Mouse (Mus musculus) embryo, embryonic 9.5 days (tissue): ENCODE data around the gene Wnk2.
"Not testable (repeated sequence)": the region's sequence is repeated elsewhere in the genome, so short reads cannot be mapped to it uniquely, and the experiment has no call there.

Experiments used
- DNase-seq: peaks from one replicate; pipeline ENCODE4 v3.0.0-alpha.2; 2017; ENCODE audit errors: extremely low spot score

The Wnk2 gene

GRCm38 (mm10) chr13:49094667-49095066 is 53.1 kb downstream of the Wnk2 start:
- no peak for DNase-seq

GRCm38 (mm10) chr13:49093471-49093891 is 54.3 kb downstream of the Wnk2 start:
- no peak for DNase-seq

DNA sequence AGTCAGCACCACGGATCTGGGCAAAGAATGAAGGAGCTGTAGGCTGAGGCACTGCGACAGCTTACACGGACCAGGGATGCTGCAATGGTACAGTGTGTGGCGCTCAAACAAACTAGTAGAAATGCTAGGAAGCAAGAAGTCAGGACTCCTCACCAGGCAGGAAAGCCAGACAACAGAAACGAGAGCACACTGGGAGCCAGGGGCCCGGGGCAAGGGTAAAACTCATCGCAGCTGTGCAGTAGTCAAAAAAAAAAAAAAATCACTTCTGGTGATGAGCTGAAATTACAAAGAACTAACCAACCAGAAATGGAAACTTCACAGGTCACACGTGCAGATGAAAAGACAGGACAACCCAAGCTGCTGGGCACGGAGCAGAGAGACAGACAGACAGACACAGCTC is 55.2 kb downstream of the Wnk2 start:
- no peak for DNase-seq

DNA sequence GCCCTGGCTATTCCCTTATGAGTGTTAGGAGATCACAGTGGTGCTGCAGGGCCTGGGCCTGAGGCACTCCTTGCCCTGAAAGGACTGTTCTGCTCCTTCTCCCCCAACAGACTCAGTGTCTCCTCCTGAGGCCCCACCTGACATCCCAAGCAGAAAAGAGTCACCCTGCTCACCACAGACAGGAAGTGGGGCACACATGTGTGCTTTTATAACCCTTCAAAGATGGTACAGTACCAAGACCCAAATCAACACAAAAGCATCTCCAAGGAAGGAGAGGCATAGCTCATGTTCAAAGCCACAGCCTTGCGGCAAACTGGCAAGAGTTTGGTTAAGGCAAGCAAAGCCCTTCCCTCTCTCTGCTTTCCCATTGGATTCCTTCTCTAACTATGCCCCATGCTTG is 57.6 kb downstream of the Wnk2 start:
- DNase-seq, result no peak

DNA sequence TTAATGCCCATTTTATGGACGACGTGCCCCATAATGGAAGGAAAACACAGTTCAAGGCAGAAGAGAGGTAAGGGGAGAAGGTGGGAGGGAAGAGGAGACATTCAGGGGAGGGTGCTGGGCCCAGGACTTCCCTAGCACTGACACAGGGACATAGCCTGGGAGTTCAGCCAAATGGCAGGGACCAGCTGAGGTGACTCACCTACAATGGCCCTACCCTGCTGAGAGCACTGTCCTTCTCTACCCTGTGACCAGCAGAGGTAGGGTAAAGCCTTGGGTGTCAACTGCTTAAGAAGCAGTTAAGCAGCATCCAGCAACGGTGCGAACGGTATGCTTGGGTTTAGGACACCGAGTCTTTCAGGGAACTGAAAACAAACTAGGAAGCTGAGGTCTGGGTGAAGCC is 58.9 kb downstream of the Wnk2 start:
- no peak for DNase-seq

DNA sequence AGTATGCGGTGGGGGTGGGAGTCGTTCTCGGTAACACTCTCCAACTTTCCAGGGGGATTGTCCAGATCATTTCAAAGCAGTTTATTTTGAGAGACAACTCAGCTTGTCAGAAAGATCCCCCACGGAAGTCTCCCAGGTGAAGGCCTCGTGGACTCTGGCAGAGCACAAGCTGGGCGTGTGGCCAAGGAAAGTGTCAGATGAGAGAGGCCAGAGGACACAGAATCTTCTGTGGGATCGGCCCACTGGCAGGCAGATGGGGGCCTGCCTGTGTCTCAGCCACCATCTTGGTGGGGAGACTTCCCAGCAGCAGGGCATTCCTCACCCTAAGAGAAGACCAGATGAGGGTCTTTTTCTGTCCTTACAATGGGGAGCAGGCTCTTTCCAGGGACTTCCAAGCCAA is 60.4 kb downstream of the Wnk2 start:
- DNase-seq, result no peak

DNA sequence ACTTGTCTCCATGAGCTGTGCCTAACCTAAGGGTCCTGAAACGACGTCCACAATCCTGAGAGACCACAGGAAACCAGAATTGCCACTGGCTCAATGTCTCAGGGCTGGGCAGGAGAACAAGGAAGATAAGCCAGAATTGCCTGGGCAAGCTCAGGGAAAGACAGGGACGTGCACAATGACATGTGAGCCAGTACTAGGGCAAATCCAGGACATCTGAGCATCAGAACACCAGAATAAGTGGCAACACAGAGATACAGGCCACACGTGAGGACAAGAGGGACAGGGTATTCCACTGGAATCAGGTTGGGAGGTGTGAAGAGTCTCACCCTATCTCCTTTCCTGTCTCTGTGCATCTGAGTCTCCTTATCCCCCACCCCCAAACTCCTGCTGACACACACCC is 61.4 kb downstream of the Wnk2 start:
- no peak for DNase-seq

- DNase-seq, result no peak
Observed at GRCm38 (mm10) chr13:49085211-49085610, 62.6 kb downstream of the Wnk2 start.

- DNase-seq, result no peak
Observed at GRCm38 (mm10) chr13:49084781-49085180, 63.0 kb downstream of the Wnk2 start.

GRCm38 (mm10) chr13:49083941-49084340 is 63.9 kb downstream of the Wnk2 start:
- DNase-seq, result no peak

DNA sequence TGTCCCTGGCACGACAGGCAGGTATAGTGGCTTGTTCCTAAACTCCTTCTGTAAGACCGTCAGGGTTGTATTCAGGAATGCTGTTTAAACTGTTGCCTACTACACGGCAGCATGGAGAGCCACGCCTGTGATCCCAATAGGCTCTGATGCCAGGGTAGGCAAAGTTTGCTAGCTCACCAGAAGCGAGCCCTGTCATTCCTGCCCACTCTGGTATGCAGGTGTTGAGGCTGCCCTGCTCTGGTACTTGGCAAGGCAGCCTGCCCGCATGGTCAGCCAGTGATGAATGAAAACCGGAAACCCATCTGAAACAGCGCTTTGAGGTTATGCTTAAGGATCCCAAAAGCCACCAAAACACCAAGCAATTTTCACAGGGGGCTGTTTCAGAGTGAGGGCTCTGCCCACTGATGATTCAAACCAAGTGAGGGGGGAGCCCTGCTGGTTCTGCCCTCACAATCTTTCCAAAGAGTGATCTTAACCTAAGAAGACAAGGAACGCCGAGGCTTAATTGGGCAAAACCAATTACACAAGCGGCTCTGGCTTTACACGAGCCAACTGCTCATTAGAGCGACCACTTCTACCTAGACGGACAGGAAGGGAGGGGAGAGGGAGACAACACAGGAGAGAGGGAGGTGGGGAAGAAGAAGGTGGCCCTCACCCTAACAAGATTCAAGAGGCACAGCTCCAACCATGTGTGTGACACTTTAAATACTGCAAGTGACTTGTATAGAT is 65.5 kb downstream of the Wnk2 start:
- DNase-seq, result no peak

DNA sequence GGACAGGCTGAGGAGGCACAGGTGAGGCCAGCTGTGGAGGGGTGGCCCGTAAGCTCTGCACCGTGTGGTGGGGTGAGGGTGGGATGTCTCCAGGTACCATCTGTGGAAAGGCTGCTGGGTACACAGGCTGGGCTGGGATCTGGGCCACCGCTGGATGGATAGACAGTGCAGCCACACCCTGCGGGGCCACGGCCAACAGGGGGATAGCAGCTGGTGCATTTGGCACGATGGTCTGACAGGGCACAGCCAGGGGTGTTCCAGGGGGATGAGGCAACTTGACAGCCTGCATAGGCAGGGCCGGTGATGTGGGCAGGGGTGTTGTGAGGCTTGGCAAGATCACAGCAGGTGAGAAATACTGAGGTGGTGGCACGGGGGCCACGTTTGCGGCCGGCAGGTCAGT is 71.6 kb downstream of the Wnk2 start:
- no peak for DNase-seq

DNA sequence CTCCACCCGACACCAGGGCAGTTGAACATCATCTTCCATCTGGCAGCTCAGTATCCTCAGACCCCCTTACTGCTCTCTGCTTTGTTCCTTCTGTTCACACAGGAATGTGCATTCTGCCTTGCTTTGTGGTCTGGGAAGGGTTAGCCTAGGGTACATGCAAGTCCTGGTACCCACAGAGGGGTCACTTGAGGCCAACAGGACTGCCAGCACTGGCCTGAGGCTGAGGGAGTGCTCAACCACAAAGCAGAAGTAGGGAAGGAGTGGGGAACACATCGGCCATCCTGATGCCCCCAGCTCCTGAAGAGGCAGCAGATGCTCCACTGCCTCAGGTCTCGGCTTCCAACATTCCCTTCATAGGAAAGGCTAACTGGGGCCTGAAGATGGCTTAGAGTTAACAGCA is 72.4 kb downstream of the Wnk2 start:
- no peak for DNase-seq

DNA sequence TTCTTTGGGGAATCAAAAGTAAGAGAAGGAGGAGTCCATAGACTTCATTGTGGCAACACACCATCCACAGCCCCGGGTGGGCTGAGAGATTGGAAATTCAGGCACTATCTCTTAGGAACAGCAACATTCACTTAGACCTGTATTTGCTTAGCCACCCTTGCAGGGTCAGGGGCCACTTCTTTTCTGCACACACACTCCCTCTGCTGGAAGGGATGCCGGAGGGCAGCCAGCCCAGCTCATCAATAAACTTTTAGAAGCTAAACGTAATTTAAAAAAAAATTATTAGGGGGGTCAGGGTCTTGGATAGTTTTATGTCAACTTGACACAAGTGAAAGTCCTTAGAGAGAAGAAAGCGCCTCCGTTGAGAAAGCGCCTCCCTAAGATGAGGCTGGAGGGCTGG is 74.5 kb downstream of the Wnk2 start:
- no peak for DNase-seq

GRCm38 (mm10) chr13:49071861-49072260 is 76.0 kb downstream of the Wnk2 start:
- no peak for DNase-seq

DNA sequence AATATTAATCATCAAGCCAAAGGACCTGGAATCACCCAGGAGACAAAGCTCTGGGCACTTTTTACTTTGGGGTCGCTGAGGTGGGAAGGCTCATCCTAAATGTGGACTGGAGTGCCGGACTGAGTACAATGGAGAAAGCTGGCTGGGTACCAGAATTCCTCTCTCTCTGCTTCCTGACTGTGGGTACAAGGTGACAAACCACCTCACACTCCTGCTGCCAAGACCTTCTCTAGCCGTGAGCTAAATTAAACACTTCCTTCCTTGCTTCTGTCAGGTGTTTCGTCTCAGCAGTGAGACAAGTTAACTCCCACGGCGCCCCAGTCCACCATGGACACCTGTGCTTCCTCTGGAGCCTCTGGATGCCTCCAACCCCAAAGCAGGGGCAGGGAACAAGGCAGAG is 77.8 kb downstream of the Wnk2 start:
- DNase-seq, result no peak

- no peak for DNase-seq
Observed at GRCm38 (mm10) chr13:49069393-49069792, 78.4 kb downstream of the Wnk2 start.

- DNase-seq, result no peak
Observed at GRCm38 (mm10) chr13:49064257-49064656, 83.6 kb downstream of the Wnk2 start.

DNA sequence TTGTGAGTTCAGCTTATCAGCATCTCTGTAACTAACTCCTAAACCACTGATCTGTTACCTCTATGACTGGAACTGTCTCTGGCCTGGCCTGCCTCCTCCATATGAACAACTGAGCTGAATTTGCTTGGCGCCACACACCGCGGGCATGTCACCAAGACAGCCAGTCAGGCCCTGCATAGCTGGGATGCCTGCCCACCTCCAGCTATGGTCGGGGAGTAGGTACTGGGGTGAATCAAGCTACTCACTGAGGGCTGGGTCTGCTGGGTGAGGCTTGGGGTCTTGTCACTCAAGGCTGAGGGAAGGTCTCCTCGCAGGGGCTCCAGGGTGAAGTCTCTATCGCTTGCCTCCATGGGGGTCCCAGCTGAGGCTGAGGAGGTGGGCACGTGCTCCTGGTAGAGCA is 87.4 kb downstream of the Wnk2 start:
- DNase-seq, result no peak

GRCm38 (mm10) chr13:49058528-49058927 is 89.3 kb downstream of the Wnk2 start:
- DNase-seq, result no peak

DNA sequence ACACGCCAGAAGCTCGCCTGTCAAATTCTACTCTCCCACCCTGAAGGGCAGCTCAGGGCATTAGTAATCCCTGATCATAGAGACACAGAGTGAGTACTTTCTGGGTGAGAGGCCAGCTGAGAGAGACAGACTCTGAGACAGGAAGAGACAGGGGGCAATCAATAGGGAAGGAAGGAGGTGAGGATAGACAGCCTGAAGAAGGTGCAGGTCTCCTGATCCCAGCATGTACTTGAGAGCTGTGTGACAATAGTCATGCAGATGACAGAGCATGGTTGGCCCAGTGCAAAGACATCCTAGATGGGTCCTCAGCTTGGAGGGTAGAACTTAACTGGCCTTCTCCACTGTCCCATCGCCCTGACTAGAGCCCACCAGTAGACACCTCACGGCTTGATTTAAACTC is 91.5 kb downstream of the Wnk2 start:
- no peak for DNase-seq

DNA sequence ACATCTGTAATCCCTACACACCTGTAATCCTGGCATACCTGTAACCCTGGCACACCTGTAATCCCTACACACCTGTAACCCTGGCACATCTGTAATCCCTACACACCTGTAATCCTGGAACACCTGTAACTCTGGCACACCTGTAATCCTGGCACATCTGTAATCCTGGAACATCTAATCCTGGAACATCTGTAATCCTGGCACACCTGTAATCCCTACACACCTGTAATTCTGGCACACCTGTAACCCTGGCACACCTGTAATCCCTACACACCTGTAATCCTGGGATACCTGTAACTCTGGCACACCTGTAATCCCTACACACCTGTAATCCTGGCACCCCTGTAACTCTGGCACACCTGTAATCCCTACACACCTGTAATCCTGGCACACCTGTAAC is 93.1 kb downstream of the Wnk2 start:
- DNase-seq, result not testable (repeated sequence)

- no peak for DNase-seq
Observed at GRCm38 (mm10) chr13:49053333-49053732, 94.5 kb downstream of the Wnk2 start.

- DNase-seq, result no peak
Observed at GRCm38 (mm10) chr13:49052512-49052911, 95.3 kb downstream of the Wnk2 start.
